Mouse (Mus musculus): ENCODE data around the gene Cog6.

The Cog6 gene

DNA sequence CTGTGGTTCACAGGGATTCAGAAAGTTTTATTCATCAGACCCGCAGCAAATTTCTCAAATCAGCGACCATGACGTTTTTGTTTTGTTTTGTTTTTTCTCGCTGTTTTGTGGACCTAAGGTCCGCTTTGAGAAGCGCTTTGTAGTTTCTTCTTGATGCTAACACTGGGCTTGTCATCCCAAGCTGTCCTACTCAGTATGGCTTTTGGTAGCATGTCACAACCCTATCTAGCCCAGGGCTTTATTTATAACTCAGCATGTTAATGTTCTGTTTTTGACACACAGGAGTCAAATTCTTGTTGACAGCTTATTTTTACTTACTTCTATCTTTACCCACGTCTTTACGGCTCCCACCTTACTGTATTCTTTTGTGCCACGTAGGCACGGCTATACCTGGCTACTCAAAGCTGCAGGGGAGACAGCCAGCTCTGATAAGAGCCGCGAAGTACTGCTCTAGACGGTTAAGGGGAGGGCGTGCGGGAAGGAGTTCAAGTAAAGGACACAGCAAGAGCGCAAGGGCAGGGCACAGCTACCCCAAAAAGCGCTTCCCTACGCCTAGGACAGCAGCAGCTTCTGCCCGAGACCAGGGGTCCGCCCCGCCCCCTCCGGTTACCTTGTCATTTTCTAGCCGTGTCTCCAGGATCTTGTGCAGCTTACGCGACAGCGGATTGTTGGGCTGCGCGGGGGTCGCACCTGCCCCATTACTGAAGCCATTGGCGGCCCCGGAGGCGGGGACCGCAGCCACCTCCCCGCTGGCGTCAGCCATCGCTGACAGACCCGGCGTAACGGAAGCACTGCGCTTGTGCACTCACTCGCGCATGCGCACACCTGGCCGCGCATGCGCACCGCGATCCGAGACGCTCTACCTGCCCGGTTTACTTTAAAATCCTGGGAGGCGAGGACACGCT, at the start of gene Cog6:
Cog6 (minus strand) TSS at position 802 of the 905 bp plus-strand sequence.
- DNase-seq (ENCODE audit: low spot score in 2 of 2) = peak; percentile 52 to 59

DNA sequence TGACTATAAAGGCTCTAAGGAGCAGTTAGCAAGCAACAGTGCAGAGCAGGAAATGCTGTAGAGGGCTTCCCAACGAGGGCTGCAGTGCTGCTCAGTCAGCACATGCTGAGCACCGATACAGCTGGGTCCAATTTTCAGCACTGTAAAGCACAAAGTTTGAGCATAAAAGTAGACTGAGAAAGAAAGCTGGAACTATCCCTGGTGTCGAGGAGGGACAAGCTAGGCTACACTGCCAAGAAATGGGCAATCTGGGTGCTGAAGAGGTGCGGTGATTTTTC, 49.0 kb upstream of the Cog6 start:
- DNase-seq (ENCODE audit: low spot score in 2 of 2) = no peak

DNA sequence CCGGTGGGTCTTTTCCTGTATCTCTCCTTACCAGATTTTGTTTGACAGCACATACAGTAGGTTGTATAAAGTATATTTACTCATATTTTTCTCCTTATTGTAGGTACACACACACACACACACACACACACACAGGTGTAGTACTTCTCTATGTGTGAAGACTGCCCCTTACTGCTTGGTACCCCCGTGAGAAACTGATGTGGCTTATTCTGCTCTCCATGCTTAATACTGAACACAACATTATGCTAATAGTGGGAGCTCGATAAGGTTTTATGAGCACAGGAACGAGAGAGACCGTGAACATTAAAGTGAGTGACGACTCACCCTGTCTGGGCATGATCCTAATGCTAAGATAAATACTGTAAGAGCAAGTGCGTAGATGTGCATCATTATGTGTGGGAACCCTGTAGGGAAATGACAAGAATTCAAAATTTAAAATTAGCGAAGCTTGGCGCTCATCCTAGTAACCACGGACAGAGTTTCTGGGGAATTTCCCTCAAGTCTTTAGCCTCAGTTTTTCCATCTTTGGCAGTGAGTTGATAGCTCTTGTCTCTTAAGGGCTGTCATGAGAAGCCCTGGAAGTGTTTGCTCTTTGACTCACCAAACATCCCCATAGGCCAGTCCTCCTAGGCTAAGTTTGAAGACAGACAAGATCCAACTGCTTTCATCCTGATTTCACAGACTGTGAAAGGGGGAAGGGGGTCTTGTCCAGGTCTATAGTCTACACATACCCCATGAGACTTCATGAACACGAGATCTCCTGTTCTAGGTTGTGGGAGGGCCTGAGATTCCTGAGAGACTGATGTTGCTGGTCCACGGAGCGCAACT, 48.4 kb upstream of the Cog6 start:
- no peak for DNase-seq (ENCODE audit: low spot score in 2 of 2)

DNA sequence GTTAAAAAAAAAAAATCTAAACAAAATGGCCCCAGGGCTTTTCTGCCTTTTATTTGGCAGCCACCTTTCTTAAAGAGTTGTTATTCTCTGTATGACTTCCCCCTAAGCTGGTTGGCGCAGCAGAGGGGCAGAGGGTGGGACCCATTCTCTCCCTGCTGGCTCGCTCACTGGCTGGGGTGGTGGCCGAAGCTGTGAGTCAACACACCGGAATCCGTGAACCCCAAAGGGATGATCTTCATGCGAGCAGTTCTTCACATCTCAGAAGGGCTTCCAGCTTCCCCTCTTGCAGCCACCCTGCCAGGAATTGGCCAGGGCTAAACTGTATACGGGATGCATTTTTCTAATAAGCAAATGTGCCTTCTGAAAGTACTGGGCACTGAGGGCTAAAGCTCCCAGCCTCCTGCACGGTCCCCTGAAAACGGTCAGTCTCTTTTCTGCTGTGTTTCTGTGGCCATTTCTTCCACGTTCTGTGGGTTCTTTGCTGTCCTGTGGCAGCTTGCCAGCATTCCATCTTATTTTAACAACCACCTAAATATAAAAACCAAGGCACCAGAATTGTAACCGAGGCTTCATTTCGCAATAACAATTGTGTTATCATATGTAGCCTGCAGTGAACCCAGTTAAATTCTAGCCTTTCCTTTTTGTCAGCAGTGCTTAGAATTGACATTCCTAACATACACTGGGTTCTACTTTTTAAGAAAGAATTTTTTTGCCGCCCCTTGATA, 46.5 kb upstream of the Cog6 start:
- DNase-seq (ENCODE audit: low spot score in 2 of 2) = no peak

DNA sequence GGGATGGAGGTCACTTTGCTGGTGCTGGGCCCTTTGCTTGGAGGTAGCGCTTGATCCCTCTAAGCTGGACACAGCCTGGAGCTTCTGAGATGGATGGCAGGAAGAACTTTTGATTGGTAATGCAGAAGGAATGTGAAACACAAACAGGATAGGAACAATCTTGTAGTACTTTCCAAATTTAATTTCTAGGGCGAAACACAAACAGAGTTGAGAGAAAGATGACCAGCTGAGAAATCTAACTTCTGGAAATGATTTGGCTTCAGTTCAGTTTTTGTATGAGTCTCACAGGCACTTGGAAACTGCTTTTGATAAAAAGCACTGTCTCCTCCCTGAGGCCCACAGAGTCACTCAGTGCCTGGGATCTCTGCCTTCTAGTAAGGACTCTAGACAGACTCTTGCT, 42.9 kb upstream of the Cog6 start:
- no peak for DNase-seq (ENCODE audit: low spot score in 2 of 2)

DNA sequence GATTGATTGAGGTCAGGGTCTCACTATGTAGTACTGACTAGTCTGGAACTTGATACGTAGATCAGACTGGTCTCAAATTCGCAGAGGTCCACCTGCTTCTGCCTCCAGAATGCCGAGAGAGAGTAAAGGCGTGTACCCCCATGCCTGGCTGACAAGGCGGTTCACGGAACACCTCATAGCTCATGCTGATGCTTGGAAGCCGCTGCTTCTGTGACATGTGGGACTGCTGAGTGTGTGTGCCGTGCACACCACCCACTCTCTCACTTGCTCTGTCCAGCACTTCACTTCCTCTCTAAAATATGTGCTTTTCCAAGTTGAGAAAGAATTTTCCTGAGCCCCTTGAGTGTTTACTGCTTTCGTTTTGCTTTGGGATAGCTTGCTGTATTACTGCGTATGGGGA, 39.4 kb upstream of the Cog6 start:
- DNase-seq (ENCODE audit: low spot score in 2 of 2) = no peak

DNA sequence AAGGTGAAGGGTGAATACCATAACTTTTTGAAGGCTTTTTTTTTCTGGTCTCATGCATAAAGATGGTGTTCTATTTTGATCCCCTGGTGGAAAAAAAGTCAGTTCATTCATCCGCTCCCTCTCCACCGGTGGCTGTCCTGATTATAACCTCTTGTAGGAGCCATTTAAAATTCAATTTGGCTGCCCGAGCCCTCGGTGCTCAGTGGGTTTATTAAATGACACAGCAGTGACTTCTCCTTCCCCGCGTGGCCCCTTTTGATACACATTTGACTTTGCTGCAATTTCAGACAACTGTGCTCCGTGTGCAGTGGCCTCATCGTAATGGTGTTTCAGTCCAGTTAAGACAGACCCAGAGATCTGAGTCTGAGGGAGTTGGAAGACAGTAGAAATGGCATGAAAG, 35.3 kb upstream of the Cog6 start:
- DNase-seq (ENCODE audit: low spot score in 2 of 2) = no peak

DNA sequence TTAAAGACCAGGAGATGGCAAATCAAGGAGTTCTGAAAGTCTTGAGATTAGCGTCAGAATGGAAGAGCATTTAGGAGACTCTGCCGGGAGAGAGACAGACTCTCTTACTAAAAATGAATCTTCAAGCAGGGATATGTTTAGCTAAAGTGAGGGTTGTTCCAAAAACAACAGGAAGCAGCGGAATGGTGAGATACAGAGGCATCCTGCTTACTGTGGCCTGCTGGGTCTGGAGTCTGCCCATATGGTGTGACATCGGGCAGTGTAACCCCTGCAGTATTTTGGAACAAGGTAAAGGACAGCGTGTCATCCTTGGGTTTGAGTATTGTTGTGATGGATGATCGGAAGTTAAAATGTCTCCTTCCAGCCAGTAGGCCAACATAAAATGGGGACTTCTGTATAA, 29.3 kb upstream of the Cog6 start:
- no peak for DNase-seq (ENCODE audit: low spot score in 2 of 2)

DNA sequence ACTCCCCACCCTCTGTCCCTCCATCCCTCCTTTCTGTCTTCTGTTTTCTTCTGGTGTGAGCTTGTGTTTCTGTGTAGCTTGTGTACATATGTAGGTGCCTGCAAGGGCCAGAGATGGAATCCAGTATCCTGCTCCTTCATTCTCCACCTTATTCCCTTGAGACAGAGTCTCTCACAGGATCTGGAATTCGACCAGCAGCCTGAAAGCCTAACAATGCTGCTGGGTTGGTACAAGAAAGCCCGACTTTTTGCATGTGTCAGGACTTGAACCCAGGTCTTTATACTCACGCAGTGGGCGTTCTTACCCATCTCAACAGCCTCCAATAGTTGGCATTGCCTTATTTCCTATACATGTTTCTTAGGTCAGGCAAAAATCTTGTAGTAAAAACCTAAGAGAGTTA, 28.7 kb upstream of the Cog6 start:
- DNase-seq (ENCODE audit: low spot score in 2 of 2) = no peak

DNA sequence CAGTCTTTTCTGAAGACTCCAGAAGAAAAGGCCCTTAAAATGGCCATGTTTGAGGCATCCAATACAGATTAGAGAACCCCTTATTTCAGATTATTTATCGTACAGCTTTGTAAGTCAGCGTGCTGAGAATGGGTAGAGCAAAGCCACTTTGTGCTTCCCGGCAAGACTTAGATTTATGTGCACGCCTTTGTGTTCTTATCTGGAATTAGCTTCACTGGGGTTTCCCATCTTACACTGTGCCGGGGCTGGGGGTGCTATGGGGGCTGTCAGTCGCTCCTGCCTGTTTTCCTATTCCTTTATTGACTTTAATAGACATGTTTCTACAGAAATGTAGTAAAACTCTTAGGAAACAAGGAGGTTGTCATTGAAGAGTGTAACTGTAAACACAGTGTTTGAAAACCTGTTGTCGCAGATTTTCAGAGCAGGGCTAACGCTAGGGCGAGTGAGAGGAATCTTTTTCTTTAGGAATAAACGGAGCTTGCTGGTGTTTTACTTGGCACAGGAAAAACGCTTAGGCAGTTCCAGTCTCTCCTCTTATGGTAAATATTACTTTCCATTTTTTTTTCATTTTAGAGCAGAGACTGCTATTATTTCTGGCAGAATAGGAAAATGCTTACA, 27.8 kb upstream of the Cog6 start:
- no peak for DNase-seq (ENCODE audit: low spot score in 2 of 2)

DNA sequence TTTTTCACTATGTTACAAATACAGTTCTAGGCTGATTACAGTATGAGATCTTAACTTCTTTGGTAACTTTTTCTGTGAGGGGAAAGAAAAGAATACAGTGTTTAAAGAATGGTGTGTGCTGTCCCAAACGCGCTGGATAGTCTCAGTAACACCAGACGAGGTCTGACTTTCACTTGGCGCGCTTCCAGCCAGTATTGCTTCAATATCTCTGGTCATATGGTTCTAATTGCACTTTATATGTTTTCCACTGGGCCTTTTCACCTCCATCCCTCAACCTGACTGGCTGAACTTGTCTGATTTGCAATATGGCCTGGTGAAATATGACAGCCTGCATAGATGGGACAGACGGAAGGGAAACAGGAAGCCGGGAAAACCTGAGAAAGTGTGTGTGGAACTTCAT, 27.2 kb upstream of the Cog6 start:
- DNase-seq (ENCODE audit: low spot score in 2 of 2) = no peak

DNA sequence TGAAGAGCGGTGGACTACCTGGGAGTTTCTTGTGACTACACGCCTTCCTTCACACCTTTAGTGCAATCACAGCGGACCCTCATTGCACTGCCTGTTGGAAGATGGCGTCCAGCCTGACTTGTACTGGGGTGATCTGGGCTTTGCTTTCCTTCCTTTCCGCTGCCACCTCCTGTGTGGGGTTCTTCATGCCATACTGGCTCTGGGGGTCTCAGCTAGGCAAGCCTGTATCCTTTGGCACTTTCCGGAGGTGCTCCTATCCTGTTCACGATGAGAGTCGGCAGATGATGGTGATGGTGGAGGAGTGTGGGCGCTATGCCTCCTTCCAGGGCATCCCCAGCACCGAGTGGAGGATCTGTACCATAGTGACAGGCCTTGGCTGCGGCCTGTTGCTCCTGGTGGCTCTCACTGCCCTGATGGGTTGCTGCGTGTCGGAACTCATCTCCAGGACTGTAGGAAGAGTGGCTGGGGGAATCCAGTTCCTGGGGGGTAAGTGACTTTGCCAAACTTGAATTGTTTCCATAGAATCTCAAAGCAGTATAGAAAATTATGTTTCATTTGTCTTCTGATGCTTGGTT, 26.3 kb upstream of the Cog6 start:
- DNase-seq (ENCODE audit: low spot score in 2 of 2) = no peak

DNA sequence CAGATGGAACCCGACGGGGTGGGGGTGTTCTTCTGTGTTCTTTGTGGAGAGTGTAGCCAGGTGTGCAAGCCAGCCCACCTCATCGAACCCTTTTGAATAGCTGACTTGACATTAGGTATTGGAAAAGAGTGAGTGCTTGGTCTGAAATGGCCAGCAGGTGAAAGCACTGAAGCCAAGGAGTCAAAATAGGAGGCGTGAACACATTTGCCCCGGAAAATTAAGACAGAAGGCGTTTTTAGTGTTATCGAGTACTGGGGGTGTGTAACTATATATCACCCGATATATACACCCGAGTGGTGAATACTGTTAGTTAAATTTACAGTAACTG, 25.2 kb upstream of the Cog6 start:
- no peak for DNase-seq (ENCODE audit: low spot score in 2 of 2)

DNA sequence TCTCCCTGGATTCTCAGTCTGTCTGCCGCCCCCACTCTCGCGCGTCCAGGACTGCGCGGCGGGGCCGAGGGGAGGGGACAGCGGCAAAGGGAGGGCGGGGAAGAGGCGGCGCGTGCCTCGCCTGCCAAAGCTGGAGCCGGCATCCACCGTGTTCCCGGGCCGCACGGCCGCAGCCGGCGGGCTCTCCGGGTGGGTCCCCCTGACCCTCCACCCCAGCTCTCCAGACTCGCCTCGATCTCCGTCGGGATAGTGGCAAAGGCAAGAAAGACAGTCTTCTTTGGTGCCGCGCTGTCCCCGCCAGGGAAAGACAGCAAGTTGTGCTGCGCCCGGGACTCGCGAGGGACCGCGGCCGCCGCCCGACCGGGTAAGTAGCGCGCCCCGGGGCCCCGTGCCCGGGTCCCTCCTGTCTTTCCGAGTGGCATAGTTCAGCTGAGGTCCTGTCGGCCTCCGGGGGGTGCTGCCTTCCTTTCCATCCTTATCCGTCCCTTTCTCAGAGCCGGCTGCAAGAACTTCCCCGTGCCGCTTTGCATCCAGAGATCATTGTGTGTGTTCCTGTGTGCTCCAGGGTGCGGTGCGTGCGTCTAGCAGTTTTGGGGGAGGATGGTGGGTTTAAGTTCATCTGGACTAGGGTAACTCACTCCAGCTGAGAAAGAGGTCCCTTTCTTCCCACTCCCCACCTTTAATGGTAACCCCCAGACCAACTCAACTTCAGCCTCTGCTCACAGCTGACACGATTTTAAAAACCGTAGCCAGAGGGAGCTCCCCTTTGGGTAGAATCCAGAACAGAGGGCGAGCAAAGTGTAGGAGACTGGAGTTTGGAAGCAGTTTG, 24.6 kb upstream of the Cog6 start, which contains the start of gene Lhfp:
Lhfp (plus strand) TSS at position 118 of the 829 bp plus-strand sequence.
- no peak for DNase-seq (ENCODE audit: low spot score in 2 of 2)

DNA sequence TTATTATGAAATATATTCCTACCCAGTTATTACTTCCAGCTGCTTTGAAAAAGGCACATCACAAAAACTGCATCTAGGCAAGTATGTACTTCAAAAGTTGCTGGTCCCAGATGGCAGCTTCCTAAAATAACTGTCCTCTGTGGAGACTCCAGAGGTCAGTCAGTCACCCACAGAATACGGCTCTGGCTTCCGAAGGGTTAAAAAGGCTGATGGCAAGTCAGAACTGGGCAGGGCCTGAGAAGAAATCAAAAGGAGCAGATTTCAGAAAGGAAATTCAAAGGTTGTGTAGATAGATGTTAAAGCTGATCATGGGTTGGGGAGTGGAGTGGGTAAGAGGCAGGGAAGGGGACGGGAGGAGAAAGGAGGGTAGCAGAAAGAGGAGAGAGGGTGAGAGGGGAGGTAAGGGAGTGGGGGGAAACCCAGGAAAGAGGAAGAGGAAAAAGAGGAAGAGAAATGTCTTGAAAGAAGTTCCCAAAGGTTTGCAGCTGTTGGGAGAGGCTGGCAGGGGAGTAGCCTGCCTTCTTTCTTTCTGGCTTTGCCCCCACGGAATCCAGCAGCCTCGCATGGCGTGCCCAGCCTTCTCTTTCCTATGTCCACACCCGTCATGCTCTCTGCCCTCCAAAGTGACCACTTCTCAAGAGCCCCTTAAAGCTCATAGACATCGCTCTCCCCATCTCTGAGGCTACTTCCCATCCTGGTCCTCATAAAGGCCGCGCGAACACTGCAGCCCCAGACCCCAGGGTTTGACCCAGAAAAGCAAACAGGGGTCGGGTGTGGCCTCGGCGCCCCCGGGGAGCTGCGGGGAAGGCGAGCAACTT, 23.8 kb upstream of the Cog6 start:
- DNase-seq (ENCODE audit: low spot score in 2 of 2) = no peak

DNA sequence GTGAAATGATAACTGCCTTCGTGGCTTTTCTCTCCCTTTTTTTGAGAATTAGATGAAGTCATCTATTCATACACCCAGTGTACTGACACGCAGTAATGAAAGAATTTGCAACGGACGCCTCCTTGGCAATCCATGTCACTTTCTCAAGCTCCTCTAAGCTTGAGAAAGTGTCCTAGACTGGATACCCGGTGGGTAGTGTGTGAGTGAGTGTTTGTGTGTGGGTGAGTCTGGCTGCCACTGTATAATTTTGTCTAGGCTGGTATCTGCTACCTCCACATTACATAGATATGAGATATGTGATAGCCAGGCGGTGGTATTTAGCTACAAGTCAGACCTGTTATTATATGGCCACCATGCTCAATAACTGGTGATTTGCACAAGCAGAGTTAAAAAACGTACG, 22.7 kb upstream of the Cog6 start:
- no peak for DNase-seq (ENCODE audit: low spot score in 2 of 2)

DNA sequence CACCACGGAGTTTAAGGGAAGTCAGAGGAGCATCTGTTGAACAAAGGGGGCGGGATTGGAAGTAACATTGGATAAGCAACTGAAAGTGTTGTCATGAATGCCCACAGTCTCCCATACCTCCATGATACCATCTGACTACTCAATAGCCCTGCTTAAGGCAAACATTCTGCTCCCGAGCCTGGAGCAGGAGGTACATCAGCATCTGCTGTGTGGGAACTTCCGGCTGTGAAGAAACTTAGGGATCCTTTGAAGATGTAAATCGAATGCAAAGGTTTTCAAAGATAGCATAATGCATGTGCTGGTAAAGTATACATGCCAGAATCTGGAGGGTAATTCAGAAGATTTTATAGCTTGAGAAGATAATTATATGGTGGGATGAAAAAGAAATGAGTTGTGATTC, 21.9 kb upstream of the Cog6 start:
- DNase-seq (ENCODE audit: low spot score in 2 of 2) = no peak

DNA sequence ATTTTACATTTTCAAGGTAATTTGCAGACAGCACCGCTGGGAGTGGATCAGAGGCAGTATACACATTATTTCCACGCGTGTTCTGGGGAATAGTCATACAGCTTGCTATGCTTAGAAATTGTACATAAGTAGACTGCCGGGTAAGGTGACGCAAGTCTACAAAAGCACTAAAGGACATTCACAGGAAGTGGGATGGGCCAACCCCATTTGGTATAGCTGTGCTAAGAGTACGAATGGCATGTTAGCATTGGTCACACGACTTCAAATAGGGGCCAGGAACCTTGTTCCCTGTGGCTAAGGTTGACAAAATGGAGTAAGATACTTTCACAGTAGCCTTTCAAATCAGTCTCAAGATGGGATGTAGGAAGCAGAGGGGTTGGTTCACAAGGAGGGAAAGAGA, 19.9 kb upstream of the Cog6 start:
- no peak for DNase-seq (ENCODE audit: low spot score in 2 of 2)

DNA sequence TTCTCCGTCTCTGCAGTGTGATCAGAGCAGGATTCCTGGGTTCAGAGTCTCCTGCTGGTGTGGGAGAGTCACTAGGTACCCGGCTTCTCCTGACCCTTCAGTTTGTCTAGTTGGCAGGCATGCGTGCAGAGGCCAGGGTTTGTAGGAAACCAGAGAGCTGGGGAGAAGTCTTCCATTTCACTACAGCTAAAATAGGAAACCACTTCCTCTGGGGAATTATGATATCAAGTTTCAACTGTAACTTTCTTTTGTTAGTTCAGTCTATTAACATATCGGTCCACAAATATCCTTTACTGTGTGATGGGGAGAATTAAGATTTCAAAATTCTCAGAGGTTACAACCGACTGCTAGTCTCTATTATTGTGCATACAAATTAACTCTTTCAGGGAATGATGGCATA, 19.0 kb upstream of the Cog6 start:
- DNase-seq (ENCODE audit: low spot score in 2 of 2) = no peak

DNA sequence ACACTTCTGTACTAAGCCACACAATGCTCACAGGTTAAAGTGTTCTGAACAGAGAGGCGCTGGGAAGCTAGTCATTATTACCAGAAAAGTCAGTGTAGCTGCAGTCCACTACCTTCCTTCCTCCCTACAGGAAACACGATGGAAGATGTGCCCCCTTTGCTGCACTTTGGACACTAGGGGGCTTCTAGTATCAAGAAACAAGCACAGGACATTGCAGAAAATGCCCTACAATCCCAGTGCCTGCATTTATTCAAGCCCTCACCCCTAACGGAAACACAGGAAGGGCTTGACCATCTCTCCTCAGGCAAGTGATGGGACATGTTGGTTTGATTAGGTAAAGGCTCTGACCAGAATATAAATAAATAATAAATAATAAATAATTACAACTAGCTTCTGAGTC, 16.4 kb upstream of the Cog6 start:
- DNase-seq (ENCODE audit: low spot score in 2 of 2) = no peak
